Mouse (Mus musculus): Measurements from ENCODE around the gene Cdh15. TPM values are rescaled to one million over a fixed set of nuclear protein-coding genes. Genes with fewer than 3 reads are reported as not detected.

Gene Cdh15
- polyA plus RNA-seq, 2 experiments = not detected

- DNase-seq (ENCODE audit: low read depth in 3 of 3, low spot score in 3 of 3) (no peak), ATAC-seq (ENCODE audit: insufficient read depth) (no peak)
- no peak overlapping the region for H3K9ac ChIP-seq (replicated peaks)
- no peaks in the 10 kb centered on the region for H3K9me3 ChIP-seq (ENCODE audit: control insufficient read depth, low read length)
- no peak overlapping the region for H3K4me2 ChIP-seq (ENCODE audit: low read depth)
- H3K27ac ChIP-seq = no peak overlapping the region
- TF ChIP-seq EP300 (IDR thresholded peaks at IDR 0.05; ENCODE audit: low read depth) (no peak), CTCF (IDR thresholded peaks at IDR 0.05; ENCODE audit: low read depth) (no peak)
- no peak overlapping the region for H3K4me3 ChIP-seq (ENCODE audit: insufficient read depth in 1 of 2, low read depth in 2 of 2, low read length in 2 of 2)
- H3K4me1 ChIP-seq (replicated peaks; ENCODE audit: control insufficient read depth in 2 of 2, insufficient read depth in 2 of 2, low read length in 1 of 2) = no peaks in the 10 kb centered on the region
- 66% methylated on average over 3 of the region's 3 CpGs for WGBS (ENCODE audit: insufficient replicate concordance)
- H3K27me3 ChIP-seq (ENCODE audit: control insufficient read depth, insufficient read depth, low read length) = no peaks in the 10 kb centered on the region
- peaks cover 6% of the 10 kb centered on the region; the same call in 1 of the 2 replicates for H3K36me3 ChIP-seq (replicated peaks; ENCODE audit: control insufficient read depth, insufficient read depth, low read depth)
Observed at GRCm38 (mm10) chr8:122878231-122878630, 30.5 kb downstream of the Cdh15 start.

- no peaks in the 10 kb centered on the region for H3K9me3 ChIP-seq (ENCODE audit: control insufficient read depth, low read length)
- TF ChIP-seq CTCF (IDR thresholded peaks at IDR 0.05; ENCODE audit: low read depth) (no peak), EP300 (IDR thresholded peaks at IDR 0.05; ENCODE audit: low read depth) (no peak)
- no peaks in the 10 kb centered on the region for H3K4me1 ChIP-seq (replicated peaks; ENCODE audit: control insufficient read depth in 2 of 2, insufficient read depth in 2 of 2, low read length in 1 of 2)
- H3K27ac ChIP-seq = no peak overlapping the region
- DNase-seq (ENCODE audit: low read depth in 3 of 3, low spot score in 3 of 3) (no peak), ATAC-seq (ENCODE audit: insufficient read depth) (no peak)
- H3K4me2 ChIP-seq (ENCODE audit: low read depth) = no peak overlapping the region
- no peak overlapping the region for H3K9ac ChIP-seq (replicated peaks)
- no peak overlapping the region for H3K4me3 ChIP-seq (ENCODE audit: insufficient read depth in 1 of 2, low read depth in 2 of 2, low read length in 2 of 2)
- no peaks in the 10 kb centered on the region for H3K27me3 ChIP-seq (ENCODE audit: control insufficient read depth, insufficient read depth, low read length)
- peaks cover 21% of the 10 kb centered on the region for H3K36me3 ChIP-seq (replicated peaks; ENCODE audit: control insufficient read depth, insufficient read depth, low read depth)
- 53% methylated on average over 3 of the region's 3 CpGs for WGBS (ENCODE audit: insufficient replicate concordance)
Observed at GRCm38 (mm10) chr8:122880302-122880701, 32.5 kb downstream of the Cdh15 start.

DNA sequence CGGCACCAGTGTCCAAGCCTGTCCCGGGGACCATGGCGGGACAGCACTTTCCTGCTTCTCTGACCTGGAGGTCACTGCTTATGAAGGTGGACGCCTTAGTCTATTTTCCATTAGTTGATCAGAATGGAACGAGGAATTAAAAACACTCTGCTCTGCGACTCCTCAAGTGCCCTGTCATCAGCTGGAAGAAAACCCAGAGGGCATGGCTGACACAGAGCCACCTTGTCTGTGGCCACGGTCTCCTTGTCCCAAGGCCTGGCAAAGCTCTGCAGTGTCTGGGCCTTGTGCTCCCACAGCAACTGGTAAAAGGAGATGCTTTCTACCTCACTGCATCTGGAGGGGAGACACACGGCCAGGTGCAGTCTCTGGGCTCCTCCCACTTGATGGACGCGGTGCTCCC, 35.9 kb downstream of the Cdh15 start:
- Histone ChIP-seq H3K9ac (replicated peaks) (no peak overlapping the region), H3K27ac (no peak overlapping the region), H3K27me3 (ENCODE audit: control insufficient read depth, insufficient read depth, low read length) (no peaks in the 10 kb centered on the region), H3K4me2 (ENCODE audit: low read depth) (no peak overlapping the region), H3K9me3 (ENCODE audit: control insufficient read depth, low read length) (no peaks in the 10 kb centered on the region), H3K4me1 (replicated peaks; ENCODE audit: control insufficient read depth in 2 of 2, insufficient read depth in 2 of 2, low read length in 1 of 2) (no peaks in the 10 kb centered on the region), H3K36me3 (replicated peaks; ENCODE audit: control insufficient read depth, insufficient read depth, low read depth) (peaks cover 38% of the 10 kb centered on the region), H3K4me3 (ENCODE audit: insufficient read depth in 1 of 2, low read depth in 2 of 2, low read length in 2 of 2) (no peak overlapping the region)
- 89% methylated on average over 10 of the region's 10 CpGs for WGBS (ENCODE audit: insufficient replicate concordance)
- DNase-seq (ENCODE audit: low read depth in 3 of 3, low spot score in 3 of 3) (no peak), ATAC-seq (ENCODE audit: insufficient read depth) (no peak)
- TF ChIP-seq CTCF (IDR thresholded peaks at IDR 0.05; ENCODE audit: low read depth) (no peak), EP300 (IDR thresholded peaks at IDR 0.05; ENCODE audit: low read depth) (no peak)

DNA sequence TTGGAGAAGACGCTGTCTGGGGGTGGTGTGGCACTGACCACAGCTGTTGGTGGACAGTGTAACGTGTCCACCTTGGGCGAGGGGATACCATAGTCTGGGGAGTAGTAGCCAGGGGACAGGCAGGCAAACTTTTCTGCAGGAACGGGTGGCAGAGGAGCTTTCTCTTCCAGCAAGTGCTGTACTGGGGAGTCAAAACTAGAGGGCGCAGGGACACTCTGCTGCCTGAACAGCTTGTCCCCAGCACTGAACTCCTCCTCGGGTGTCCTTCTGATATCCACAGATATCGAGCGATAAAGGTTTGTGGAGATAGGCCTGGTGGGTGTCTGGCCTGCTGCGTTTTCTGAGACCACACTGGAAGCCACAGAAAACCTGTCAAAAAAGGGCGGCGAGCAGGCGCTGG, 43.7 kb downstream of the Cdh15 start:
- Histone ChIP-seq H3K27ac (no peak overlapping the region), H3K9ac (replicated peaks) (no peak overlapping the region), H3K27me3 (ENCODE audit: control insufficient read depth, insufficient read depth, low read length) (no peaks in the 10 kb centered on the region), H3K9me3 (ENCODE audit: control insufficient read depth, low read length) (no peaks in the 10 kb centered on the region), H3K4me2 (ENCODE audit: low read depth) (no peak overlapping the region), H3K4me3 (ENCODE audit: insufficient read depth in 1 of 2, low read depth in 2 of 2, low read length in 2 of 2) (no peak overlapping the region), H3K4me1 (replicated peaks; ENCODE audit: control insufficient read depth in 2 of 2, insufficient read depth in 2 of 2, low read length in 1 of 2) (no peaks in the 10 kb centered on the region), H3K36me3 (replicated peaks; ENCODE audit: control insufficient read depth, insufficient read depth, low read depth) (peaks cover 66% of the 10 kb centered on the region)
- DNase-seq (ENCODE audit: low read depth in 3 of 3, low spot score in 3 of 3) (no peak), ATAC-seq (ENCODE audit: insufficient read depth) (no peak)
- TF ChIP-seq EP300 (IDR thresholded peaks at IDR 0.05; ENCODE audit: low read depth) (no peak), CTCF (IDR thresholded peaks at IDR 0.05; ENCODE audit: low read depth) (peak; percentile 26; the same call in 1 of the 2 replicates)
- 76% methylated on average over 12 of the region's 12 CpGs for WGBS (ENCODE audit: insufficient replicate concordance)

- no peaks in the 10 kb centered on the region for H3K27me3 ChIP-seq (ENCODE audit: control insufficient read depth, insufficient read depth, low read length)
Observed at GRCm38 (mm10) chr8:122893451-122893850, 45.7 kb downstream of the Cdh15 start.

More at GRCm38 (mm10) chr8:122893451-122893850, 45.7 kb downstream of the Cdh15 start:
- ATAC-seq (ENCODE audit: insufficient read depth) (no peak), DNase-seq (ENCODE audit: low read depth in 3 of 3, low spot score in 3 of 3) (no peak)
- Histone ChIP-seq H3K4me1 (replicated peaks; ENCODE audit: control insufficient read depth in 2 of 2, insufficient read depth in 2 of 2, low read length in 1 of 2) (no peaks in the 10 kb centered on the region), H3K9ac (replicated peaks) (no peak overlapping the region), H3K4me2 (ENCODE audit: low read depth) (no peak overlapping the region), H3K36me3 (replicated peaks; ENCODE audit: control insufficient read depth, insufficient read depth, low read depth) (peaks cover 72% of the 10 kb centered on the region), H3K27ac (no peak overlapping the region), H3K9me3 (ENCODE audit: control insufficient read depth, low read length) (no peaks in the 10 kb centered on the region), H3K4me3 (ENCODE audit: insufficient read depth in 1 of 2, low read depth in 2 of 2, low read length in 2 of 2) (no peak overlapping the region)
- no peak for TF ChIP-seq EP300 (IDR thresholded peaks at IDR 0.05; ENCODE audit: low read depth)
- TF ChIP-seq CTCF (IDR thresholded peaks at IDR 0.05; ENCODE audit: low read depth) = no peak
- WGBS (ENCODE audit: insufficient replicate concordance) = 84% methylated on average over 12 of the region's 12 CpGs

Measured in liver, embryonic 14.5 days (tissue).